Mouse (Mus musculus) ES-E14 (cell line): ENCODE measurements at regions not wholly inside any gene's neighbourhood (a gene's known extent, or its start where the extent isn't known, plus 50 kb on each side); places are given as distances from the start of the nearest gene placed in this dataset.

ENCODE experiments used
- CHD2 ChIP-seq: IDR thresholded peaks from 2 replicates; pipeline ENCODE4 v1.6.1; 2014; ENCODE audit warnings: mild to moderate bottlenecking, low read depth, low read length, inconsistent platforms
- HCFC1 ChIP-seq: IDR thresholded peaks from 2 replicates; pipeline ENCODE4 v1.6.1; 2012; ENCODE audit warnings: low read length, inconsistent platforms, borderline replicate concordance; ENCODE audit not compliant: insufficient read depth
- MAFK ChIP-seq: IDR thresholded peaks from 2 replicates; pipeline ENCODE4 v1.6.1; 2014; ENCODE audit warnings: mild to moderate bottlenecking, low read depth, low read length, inconsistent platforms; ENCODE audit not compliant: insufficient read depth
- ZC3H11A ChIP-seq: IDR thresholded peaks from 2 replicates; pipeline ENCODE4 v1.6.1; 2012; ENCODE audit warnings: low read depth, mild to moderate bottlenecking, inconsistent platforms, low read length, borderline replicate concordance
- ZNF384 ChIP-seq: IDR thresholded peaks from 2 replicates; pipeline ENCODE4 v1.6.1; 2012; ENCODE audit warnings: low read depth, low read length, inconsistent platforms

GRCm38 (mm10) chr2:61283829-61284601 is 294.4 kb upstream of the Tank start:
- TF ChIP-seq MAFK (no peak), CHD2 (no peak), ZC3H11A (no peak), HCFC1 (no peak), ZNF384 (no peak)
